Mouse (Mus musculus) stomach, postnatal 0 days (tissue): ENCODE data around the gene Trib2.

Experiments used
- CTCF ChIP-seq: IDR thresholded peaks from 2 replicates; pipeline ENCODE4 v1.5.1; 2016; ENCODE audit warnings: antibody characterized with exemption, low read depth, mild to moderate bottlenecking, moderate library complexity
- EP300 ChIP-seq: optimal IDR thresholded peaks from 2 replicates; pipeline ENCODE3; 2016; ENCODE audit warnings: antibody characterized with exemption

GRCm38 (mm10) chr12:15840864-15841557 lies 24.3 kb upstream of the Trib2 start:
- no peak for TF ChIP-seq CTCF
- TF ChIP-seq EP300, result no peak
